Mouse (Mus musculus) lung, postnatal 14 days (tissue): ENCODE data around the gene Sugp1.
A peak's percentile ranks its signal among the peaks of the same experiment; 100 is the strongest.
"Not testable (repeated sequence)": the region's sequence is repeated elsewhere in the genome, so short reads cannot be mapped to it uniquely, and the experiment has no call there.

ENCODE experiments used
- DNase-seq: peaks from one replicate; pipeline ENCODE4 v3.0.0; 2021

Gene Sugp1

GRCm38 (mm10) chr8:70049662-70050061 lies 7.0 kb downstream of the Sugp1 start:
- no peak for DNase-seq

GRCm38 (mm10) chr8:70050434-70050833 lies 7.8 kb downstream of the Sugp1 start:
- not testable (repeated sequence) for DNase-seq

GRCm38 (mm10) chr8:70057721-70058120 lies 15.1 kb downstream of the Sugp1 start:
- no peak for DNase-seq

- DNase-seq: no peak
These were observed 29.3 kb downstream of the Sugp1 start for GRCm38 (mm10) chr8:70071836-70072440.

GRCm38 (mm10) chr8:70072441-70073069 lies 29.9 kb downstream of the Sugp1 start, which contains the start of gene Tm6sf2:
TSS of gene Tm6sf2 (plus strand) at chr8:70072924.
- DNase-seq: peak; percentile 61

- DNase-seq: no peak
These were observed 30.5 kb downstream of the Sugp1 start for GRCm38 (mm10) chr8:70073120-70073519.

- DNase-seq: no peak
These were observed 31.1 kb downstream of the Sugp1 start for GRCm38 (mm10) chr8:70073682-70074081.

- no peak for DNase-seq
These were observed 39.4 kb downstream of the Sugp1 start for GRCm38 (mm10) chr8:70081976-70082375.

GRCm38 (mm10) chr8:70083285-70083684 lies 40.7 kb downstream of the Sugp1 start, which contains the start of gene Hapln4:
TSS of gene Hapln4 (plus strand) at chr8:70083457.
- DNase-seq: peak; percentile 13

GRCm38 (mm10) chr8:70084191-70085065 lies 41.8 kb downstream of the Sugp1 start:
- DNase-seq: no peak

GRCm38 (mm10) chr8:70086151-70086550 lies 43.5 kb downstream of the Sugp1 start:
- DNase-seq: no peak

- no peak for DNase-seq
These were observed 44.6 kb downstream of the Sugp1 start for GRCm38 (mm10) chr8:70087237-70087636.

- DNase-seq: peak; percentile 33
These were observed 45.4 kb downstream of the Sugp1 start for GRCm38 (mm10) chr8:70087836-70088650.

- DNase-seq: no peak
These were observed 46.8 kb downstream of the Sugp1 start for GRCm38 (mm10) chr8:70089296-70089960.

- no peak for DNase-seq
These were observed 50.2 kb downstream of the Sugp1 start for GRCm38 (mm10) chr8:70092786-70093185.

- no peak for DNase-seq
These were observed 56.7 kb downstream of the Sugp1 start for GRCm38 (mm10) chr8:70099276-70099675.

- no peak for DNase-seq
These were observed 57.6 kb downstream of the Sugp1 start for GRCm38 (mm10) chr8:70100241-70100640.

- peak; percentile 44 for DNase-seq
These were observed 61.9 kb downstream of the Sugp1 start for GRCm38 (mm10) chr8:70104506-70104905.

- no peak for DNase-seq
These were observed 62.3 kb downstream of the Sugp1 start for GRCm38 (mm10) chr8:70104922-70105321.

- DNase-seq: no peak
These were observed 67.8 kb downstream of the Sugp1 start for GRCm38 (mm10) chr8:70110451-70110850.

- no peak for DNase-seq
These were observed 68.7 kb downstream of the Sugp1 start for GRCm38 (mm10) chr8:70111192-70111795.
